Mouse (Mus musculus) E14TG2a.4 (cell line): ENCODE measurements at regions not wholly inside any gene's neighbourhood (a gene's known extent, or its start where the extent isn't known, plus 50 kb on each side); places are given as distances from the start of the nearest gene placed in this dataset.

Experiments used
- H3K27me3 ChIP-seq: 2 replicates; pipeline ENCODE4 v1.6.1; 2014; ENCODE audit warnings: low read length, control low read depth; ENCODE audit not compliant: insufficient read depth
- H3K36me3 ChIP-seq: 2 replicates; pipeline ENCODE4 v1.6.1; 2014; ENCODE audit warnings: low read length, control low read depth; ENCODE audit not compliant: insufficient read depth
- H3K4me1 ChIP-seq: replicated peaks from 2 replicates; pipeline ENCODE4 v1.6.1; 2014; ENCODE audit warnings: low read depth, low read length, control low read depth
- H3K4me3 ChIP-seq: replicated peaks from 2 replicates; pipeline ENCODE4 v1.5.1; 2014; ENCODE audit warnings: mild to moderate bottlenecking, low read length
- H3K9me3 ChIP-seq: 2 replicates; pipeline ENCODE4 v1.6.1; 2014; ENCODE audit warnings: low read length, control low read depth
- CTCF ChIP-seq: conservative IDR thresholded peaks from 2 replicates; pipeline ENCODE4 v1.5.1; 2014; ENCODE audit warnings: low read length
- NANOG ChIP-seq: IDR thresholded peaks from 2 replicates; pipeline ENCODE4 v1.6.1; 2014; ENCODE audit warnings: borderline replicate concordance, low read length, mixed read lengths
- POU5F1 ChIP-seq: IDR thresholded peaks from 2 replicates; pipeline ENCODE4 v1.6.1; 2014; ENCODE audit warnings: low read length, borderline replicate concordance

DNA sequence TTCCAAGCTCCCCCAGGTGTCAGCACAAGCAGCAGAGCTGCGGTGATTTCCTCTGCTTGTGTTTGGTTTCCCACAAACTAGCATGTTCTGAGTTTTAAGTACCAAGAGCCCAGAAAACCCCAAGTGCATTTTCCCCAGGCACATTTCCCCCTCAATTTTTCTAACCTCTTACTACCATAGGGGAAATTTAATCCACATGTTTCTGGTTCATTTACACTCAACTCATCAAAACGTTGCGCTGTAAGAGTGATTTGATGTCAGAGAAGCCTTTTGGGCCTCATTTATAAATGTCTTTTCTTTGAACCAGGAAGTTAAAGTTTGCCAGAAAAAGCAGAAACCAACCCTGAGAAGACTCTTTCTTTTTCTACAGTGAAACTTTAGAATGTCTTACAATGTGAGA lies 89.4 kb downstream of the Gm10192 start:
- H3K4me1 ChIP-seq: 0 out of 2 replicates have a peak, but pooled peaks cover 2% of the 10 kb centered on the region
- TF ChIP-seq NANOG (no peak), POU5F1 (no peak), CTCF (no peak)

DNA sequence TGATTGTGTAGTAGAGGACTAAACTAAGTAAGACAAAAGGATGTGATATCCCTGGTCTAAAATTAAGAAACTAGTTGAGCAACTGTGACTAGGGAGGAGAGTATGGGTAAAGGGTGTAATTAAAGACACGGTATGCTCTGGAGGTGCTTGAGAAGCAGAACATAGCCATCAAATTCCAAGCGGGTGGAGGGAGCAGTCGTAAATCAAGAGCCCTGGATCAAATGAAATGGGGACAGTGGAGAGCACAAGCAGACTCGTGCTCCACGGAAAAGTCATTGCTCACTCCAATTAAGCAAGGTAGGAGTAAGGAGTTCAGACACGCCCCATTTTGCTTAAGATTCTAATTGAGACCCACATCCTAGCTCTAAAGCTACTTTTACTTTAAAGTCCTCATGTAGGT lies 132.2 kb downstream of the Gm10192 start:
- Histone ChIP-seq H3K36me3 (no peaks in the 10 kb centered on the region), H3K9me3 (no peaks in the 10 kb centered on the region), H3K4me3 (no peak overlapping the region), H3K27me3 (no peaks in the 10 kb centered on the region), H3K4me1 (no peaks in the 10 kb centered on the region)
- TF ChIP-seq CTCF (no peak), POU5F1 (no peak)

More for the DNA sequence above, 89.4 kb downstream of the Gm10192 start:
- H3K4me3 ChIP-seq: no peak overlapping the region
- 0 out of 2 replicates have a peak, but pooled peaks cover 5% of the 10 kb centered on the region for H3K9me3 ChIP-seq
- H3K36me3 ChIP-seq: no peaks in the 10 kb centered on the region
- no peaks in the 10 kb centered on the region for H3K27me3 ChIP-seq

DNA sequence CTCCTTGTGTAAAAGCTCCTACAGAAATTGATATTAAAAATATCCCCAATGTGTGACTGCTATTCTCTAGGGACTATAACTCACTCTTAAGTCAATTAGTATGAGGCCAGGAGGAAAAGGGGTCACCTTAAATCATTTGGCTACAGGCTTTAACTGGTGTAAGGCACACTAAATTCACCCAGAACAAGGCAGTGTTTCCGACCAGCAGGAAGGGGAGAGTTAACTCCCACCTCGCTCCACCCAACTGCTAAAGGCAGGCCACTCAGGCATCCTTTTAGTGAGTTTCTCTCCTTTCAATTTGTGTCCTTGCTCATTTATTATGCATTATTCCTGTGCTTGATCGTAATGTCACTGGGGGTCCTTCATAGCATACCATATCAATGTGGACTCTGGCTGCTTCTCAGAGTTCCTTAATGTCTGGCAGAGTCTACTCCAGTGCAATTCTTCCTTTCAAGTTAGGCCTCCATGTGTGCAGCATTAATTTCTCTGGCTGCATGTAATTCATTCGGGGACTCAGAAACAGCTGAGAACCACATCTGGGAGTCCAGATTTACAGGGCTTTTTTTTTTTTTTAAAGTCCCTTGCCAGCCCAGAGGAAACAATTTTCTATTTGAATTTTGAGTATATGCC lies 133.8 kb downstream of the Gm10192 start:
- H3K4me3 ChIP-seq: no peak overlapping the region
- H3K4me1 ChIP-seq: no peaks in the 10 kb centered on the region
- TF ChIP-seq CTCF (no peak), NANOG (no peak), POU5F1 (no peak)
- no peaks in the 10 kb centered on the region for H3K27me3 ChIP-seq
- H3K36me3 ChIP-seq: no peaks in the 10 kb centered on the region
- no peaks in the 10 kb centered on the region for H3K9me3 ChIP-seq

DNA sequence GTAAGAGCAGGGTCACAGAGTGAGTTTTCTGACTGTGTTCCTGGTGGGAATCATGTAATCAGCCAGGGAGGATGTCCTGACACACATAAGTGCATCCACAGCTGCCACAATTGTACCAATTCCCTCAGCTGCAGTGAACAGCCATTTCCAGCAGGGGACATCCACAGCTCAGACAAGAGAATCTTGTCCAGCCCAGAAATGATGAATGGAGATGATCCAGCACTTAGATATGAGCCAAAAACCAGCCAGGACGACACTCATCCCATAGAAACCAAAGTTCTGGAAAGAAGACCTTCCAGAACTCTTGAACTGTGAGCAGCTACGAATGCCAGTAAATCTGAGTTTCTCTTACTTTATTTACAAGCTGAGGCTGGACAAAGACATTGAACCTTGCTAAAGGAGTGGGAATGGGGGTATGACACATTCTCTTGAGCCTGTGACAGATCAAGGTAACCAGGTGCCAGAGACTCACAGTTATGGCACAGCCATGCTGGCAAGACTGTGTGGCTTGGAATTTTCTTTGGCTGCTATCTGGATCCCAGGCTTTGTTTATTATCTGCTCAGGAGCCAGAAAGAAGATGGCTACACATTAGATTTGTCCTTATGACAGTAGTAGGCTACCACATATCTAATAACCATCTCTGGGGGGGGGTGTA lies 145.1 kb downstream of the Gm10192 start:
- Histone ChIP-seq H3K27me3 (no peaks in the 10 kb centered on the region), H3K36me3 (no peaks in the 10 kb centered on the region), H3K4me1 (no peaks in the 10 kb centered on the region), H3K9me3 (no peaks in the 10 kb centered on the region), H3K4me3 (no peak overlapping the region)
- TF ChIP-seq CTCF (peak; percentile 62), POU5F1 (no peak)

DNA sequence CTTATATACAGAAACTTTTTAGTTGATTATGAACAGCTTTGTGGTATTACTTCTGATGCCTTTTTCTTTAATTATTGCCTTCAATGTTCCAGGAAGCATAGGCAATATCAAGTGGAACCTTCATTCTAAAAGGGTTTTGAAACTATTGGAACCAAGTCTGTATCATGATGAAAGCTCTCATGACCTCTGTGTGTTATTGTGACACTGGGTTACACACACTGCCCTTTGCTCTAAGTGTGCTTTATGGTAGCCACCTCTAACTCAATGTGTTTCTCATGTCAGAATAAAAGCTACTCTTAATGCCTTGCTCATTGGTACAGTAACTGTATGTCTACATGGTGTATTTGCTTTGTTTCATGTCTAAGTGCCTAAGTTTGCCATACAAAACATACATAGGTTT lies 154.0 kb downstream of the Gm10192 start:
- Histone ChIP-seq H3K9me3 (no peaks in the 10 kb centered on the region), H3K4me1 (no peaks in the 10 kb centered on the region), H3K4me3 (no peak overlapping the region), H3K36me3 (no peaks in the 10 kb centered on the region), H3K27me3 (no peaks in the 10 kb centered on the region)
- TF ChIP-seq CTCF: no peak
- TF ChIP-seq NANOG: no peak
- TF ChIP-seq POU5F1: no peak

- H3K9me3 ChIP-seq: no peaks in the 10 kb centered on the region
- no peak for TF ChIP-seq CTCF
- no peak for TF ChIP-seq POU5F1
- TF ChIP-seq NANOG: no peak
These were observed 157.4 kb downstream of the Gm10192 start for GRCm38 (mm10) chr4:97025446-97026040.

DNA sequence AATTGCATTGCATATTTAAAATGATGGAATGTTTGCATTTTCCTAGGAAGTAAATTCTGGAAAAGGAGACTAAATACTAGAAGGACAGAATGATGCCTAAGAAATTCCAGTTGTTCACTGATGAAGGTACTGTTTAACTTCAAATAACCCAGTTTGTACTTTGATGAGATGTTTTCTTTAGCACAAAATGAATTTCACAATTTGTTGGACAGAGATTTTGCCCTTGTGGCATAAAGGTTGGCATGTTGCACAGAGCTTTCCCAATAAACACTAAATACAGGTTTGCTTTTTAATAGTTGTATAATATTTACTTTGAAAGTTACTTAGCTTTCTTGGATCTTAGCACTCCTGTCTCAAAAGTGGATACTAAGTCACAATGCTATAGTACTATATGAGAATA lies 181.6 kb downstream of the Gm10192 start:
- Histone ChIP-seq H3K9me3 (no peaks in the 10 kb centered on the region), H3K36me3 (no peaks in the 10 kb centered on the region), H3K4me1 (no peaks in the 10 kb centered on the region), H3K27me3 (no peaks in the 10 kb centered on the region), H3K4me3 (no peak overlapping the region)
- no peak for TF ChIP-seq CTCF
- TF ChIP-seq POU5F1: no peak
- no peak for TF ChIP-seq NANOG

More at GRCm38 (mm10) chr4:97025446-97026040, 157.4 kb downstream of the Gm10192 start:
- Histone ChIP-seq H3K4me1 (no peaks in the 10 kb centered on the region), H3K27me3 (no peaks in the 10 kb centered on the region), H3K4me3 (no peak overlapping the region), H3K36me3 (no peaks in the 10 kb centered on the region)

GRCm38 (mm10) chr4:96980311-96980710 lies 195.3 kb upstream of the Gm12695 start:
- Histone ChIP-seq H3K4me1 (no peaks in the 10 kb centered on the region), H3K9me3 (no peaks in the 10 kb centered on the region), H3K4me3 (no peak overlapping the region), H3K36me3 (no peaks in the 10 kb centered on the region), H3K27me3 (no peaks in the 10 kb centered on the region)
- TF ChIP-seq CTCF: no peak
- TF ChIP-seq NANOG: no peak
- TF ChIP-seq POU5F1: no peak

- Histone ChIP-seq H3K4me3 (no peak overlapping the region), H3K36me3 (no peaks in the 10 kb centered on the region), H3K9me3 (no peaks in the 10 kb centered on the region), H3K27me3 (0 out of 2 replicates have a peak, but pooled peaks cover 3% of the 10 kb centered on the region), H3K4me1 (no peaks in the 10 kb centered on the region)
- TF ChIP-seq NANOG (no peak), CTCF (no peak), POU5F1 (no peak)
These were observed 194.9 kb upstream of the Gm12695 start for GRCm38 (mm10) chr4:96979876-96980275.
